Mouse (Mus musculus) lung, postnatal 10 days (tissue): ENCODE measurements at regions not wholly inside any gene's neighbourhood (a gene's known extent, or its start where the extent isn't known, plus 50 kb on each side); places are given as distances from the start of the nearest gene placed in this dataset.
A peak's percentile ranks its signal among the peaks of the same experiment; 100 is the strongest.

Source experiments
- DNase-seq: peaks from one replicate; pipeline ENCODE4 v3.0.0; 2021

DNA sequence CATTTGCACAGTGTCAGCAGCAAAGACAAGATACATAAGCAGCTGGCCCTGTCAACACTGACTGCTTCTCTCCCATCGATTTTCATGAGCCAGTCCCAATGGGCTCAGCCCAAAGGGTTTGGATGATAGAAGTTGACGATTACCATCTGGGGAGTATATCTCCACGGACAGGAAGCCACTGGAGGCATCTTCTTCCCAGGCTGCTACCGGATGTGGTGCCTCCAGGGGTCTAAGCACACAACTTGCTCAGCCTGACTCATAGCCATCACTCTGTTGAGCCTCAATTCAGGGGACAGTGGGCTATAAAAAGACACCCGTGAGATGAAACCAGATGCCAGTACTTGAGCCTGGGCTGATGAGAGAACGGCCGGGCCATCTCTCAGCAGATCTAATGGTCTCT is 71.1 kb upstream of the Hif1a start:
- DNase-seq: peak; percentile 8

DNA sequence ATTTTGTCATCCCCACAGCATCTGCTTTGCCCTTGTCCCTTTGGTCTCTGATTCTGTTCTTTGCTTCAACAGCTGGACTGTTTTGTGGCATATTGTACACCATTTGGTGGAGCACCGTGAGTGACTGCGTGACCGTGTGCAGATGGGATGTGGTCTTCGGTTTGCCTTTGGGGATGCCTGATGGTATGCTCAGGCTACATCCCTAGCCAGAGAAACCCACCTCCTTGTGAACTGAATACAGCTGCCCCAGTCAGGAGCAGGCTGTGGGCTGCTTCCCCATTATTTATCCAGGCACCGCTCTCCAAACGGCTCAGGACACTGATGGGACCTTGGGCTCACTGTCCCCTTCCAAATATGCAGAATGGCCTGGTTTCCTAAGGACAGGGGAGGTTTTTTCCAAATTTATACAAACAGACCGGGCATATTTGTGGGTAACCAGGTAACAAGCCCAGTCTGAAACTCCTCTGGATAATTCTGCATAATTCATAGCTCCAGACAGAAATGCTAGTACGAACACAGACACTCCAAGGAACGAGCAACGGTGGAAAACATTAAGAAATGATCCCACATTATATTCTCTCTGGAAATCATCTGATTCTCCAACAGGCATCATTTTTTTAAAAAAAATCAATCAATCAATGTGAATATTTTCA is 70.5 kb upstream of the Hif1a start:
- DNase-seq: no peak

DNA sequence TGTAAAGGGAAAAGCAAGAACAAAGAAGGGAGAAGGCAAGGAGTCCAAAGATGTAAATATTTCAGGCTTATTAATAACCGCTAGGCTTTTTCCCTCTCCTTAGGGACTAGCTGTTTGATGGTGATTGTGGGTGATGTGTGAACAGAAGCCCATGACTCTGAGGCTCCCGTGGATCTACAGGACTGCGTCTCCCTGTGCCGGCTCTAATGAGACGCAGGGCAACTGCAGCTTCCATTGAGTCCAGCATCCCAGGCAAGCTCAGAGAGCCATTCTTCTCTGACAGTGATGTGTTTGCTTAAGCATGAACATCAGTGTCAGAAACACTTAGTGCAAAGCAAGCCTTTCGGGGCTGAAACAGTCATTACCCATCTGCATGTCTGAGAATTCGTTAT is 70.0 kb upstream of the Hif1a start:
- no peak for DNase-seq

DNA sequence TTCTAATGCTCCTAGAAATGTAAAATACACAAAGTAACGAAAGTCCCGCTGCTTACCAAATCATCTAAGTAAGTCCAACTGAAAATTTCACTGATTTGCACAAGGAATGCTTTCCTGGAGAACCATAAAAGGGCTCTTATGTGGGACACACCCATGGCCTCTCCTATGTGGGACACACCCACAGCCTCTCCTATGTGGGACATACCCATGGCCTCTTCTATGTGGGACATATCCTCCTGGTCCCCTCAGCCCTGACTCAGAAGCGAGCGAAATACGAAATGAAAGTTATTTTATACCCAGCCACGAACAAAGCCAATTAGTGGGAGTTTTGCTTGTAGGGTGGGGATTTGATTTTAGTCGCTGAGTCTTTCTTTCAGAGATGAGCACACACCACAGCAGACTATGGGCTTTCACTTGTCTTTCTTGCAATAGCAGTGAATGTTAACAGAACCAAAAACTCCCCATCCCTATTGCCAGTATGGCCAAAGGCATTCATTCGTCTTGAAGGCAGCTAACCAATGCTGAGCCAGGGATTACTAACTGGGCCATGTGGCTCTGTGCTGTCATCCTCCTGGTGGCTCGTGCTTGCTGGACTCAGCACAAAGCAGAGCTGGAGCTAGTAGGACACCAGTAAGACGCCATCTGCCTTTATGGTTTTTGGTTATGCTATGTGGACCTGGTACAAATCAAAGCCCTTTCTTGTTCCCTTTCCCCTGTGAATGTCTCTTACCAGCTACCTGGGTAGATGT is 69.4 kb upstream of the Hif1a start:
- no peak for DNase-seq

DNA sequence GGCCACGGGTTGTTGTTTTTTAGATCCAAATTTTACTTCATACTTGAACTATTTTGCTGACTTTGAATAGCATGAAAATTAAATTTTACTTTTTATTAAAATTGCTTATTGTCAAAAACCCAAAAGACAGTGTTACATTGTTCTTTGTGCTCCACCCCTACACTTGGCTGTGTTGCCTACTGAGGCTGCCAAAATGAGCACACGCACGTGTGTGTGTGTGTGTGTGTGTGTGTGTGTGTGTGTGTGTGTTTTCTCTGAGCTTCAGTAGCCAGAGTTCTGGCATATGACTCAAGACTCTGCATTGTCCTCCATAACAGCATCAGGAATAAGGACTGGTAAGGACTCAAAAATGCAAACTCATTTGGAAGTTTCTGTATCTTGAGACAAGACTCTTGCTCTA is 68.4 kb upstream of the Hif1a start:
- DNase-seq: no peak

DNA sequence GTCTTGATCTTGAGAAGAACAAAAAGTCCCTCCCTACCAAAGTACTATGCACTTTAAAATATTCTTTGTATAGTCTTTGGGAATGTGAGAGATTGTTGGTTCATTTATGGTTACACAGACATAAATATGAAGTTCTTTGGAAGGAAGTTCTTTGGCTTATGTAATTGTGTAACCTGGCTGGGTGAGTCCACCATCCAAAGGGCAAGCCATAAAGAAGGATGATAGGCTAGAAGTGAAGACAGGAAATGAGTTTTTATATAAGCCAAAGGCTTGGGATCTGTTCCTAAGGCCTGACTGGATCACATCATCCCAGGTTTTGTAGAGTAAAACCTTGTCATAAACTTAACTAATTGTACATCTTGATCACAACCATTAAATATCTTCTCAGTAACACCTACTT is 65.0 kb upstream of the Hif1a start:
- DNase-seq: no peak

DNA sequence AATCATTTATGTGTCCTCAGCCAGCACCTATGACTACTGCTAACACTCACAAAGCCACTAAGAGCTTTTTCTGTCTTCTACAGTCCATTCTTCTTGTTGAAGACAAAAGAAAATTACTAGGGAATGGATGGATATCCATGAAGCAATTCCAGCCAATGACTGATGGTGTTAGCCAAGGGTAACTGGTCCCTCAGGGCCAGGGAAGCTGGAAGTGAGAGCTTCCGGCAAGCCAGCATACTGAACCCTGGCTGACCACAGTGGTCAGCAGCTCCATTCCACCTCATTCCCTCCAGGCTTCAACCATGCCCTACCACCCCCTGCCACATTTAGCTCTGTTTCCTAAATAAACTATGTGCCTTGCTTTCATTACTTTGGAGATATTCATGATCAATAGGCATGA is 64.1 kb upstream of the Hif1a start:
- no peak for DNase-seq

DNA sequence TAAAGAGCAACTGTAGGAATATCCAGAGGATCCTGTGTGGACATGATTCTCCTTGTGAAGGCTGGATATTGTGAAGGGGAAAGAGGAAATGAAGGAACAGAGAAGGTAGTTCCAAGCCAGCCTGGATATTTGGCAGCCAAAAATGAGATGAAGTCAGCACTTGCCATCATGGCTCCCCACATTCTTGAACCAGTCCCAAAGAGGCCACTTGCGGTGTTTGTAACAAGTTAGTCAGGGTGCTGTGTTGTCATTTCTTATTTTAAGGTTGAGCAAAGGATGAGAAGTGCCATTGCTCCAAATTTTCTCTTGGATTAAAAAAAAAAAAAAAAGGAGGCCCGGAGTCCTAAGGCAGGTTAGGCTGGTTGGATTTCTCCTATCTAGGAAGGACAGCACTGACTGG is 63.3 kb upstream of the Hif1a start:
- peak; percentile 32 for DNase-seq

DNA sequence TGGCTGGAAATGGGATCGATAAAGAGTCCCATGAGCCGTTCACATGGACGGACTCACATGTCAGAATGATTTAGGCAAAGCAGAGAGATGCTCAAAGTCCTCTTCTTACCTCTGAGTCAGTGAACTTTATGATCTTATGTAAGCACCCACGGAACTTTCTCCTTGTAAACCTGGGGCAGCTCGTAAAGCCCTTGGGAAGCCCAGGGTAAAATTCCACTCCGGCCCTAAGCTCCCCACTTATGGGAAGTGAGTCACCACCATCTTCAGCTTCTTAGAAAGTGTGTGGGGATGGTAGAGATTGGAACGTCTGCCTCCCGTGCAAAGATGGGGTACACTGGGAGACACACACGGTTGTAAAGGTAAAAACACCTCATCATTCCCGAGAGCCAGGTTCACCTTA is 62.8 kb upstream of the Hif1a start:
- DNase-seq: no peak

DNA sequence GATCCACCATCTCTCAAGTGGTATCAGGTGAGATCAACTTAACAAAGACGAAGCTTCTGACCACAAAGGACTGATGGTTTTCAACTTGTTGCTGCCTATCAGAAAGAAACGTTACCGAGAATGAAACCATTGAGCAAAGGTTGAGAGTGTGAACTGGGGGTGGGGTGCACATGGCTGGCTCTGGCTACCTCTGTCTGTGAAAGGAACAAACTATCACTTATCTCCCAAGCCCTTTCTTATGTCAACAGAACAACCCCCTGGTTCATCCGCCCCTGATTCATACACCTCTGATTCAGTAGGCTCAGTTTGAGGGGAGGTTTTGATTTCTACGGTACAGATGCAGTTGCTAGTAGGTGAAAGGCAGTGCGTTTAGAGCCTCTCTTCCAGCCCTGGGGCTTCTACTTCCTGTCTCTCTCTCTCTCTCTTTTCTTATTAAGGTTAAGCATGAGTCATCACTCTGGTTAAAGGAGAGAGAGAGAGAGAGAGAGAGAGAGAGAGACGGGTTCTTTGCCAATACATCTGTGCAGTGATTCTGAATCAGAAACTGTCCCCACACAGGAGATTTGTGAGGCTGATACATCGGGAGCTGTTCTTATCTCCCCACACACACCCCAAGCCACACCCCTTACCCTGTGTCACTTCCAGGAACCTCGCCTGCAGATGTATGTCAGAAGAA is 59.0 kb upstream of the Hif1a start:
- no peak for DNase-seq

DNA sequence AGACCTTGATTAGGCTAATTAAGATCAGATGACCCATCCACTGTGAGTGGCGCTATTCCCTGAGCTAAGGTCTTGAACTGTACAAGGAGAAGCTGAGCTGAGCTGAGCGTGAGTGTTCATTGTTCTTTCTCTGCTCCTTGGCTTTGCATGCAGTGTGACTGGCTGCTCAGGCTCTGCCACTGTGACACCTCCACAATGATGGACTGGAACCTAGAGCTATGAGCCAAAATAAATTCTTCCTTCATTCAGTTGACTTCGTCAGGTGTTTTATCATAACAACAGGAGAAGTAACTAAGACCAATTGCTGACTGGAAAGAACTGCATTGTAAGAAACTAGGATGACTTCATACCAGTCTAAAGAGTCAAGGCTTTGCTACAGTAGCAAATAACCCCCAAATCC is 56.4 kb upstream of the Hif1a start:
- no peak for DNase-seq

DNA sequence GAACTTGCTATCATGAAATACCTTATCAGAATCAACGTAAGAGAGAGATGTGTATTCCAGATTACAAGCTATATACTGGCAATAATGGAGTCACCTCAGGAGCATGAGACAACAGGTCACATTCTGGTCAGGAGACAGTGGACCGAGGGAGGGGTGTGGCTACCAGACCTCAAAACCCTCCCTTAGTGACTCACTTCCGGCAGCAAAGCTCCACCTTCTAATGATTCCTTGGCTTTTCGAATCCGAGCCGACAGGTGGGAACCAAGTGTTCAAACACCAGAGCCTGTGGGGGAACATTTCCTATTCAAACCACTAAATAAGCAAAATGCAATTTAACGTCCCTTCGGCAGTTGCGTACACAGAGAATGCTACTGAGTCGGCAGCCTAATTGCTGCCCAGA is 54.5 kb upstream of the Hif1a start:
- DNase-seq: peak; percentile 62

DNA sequence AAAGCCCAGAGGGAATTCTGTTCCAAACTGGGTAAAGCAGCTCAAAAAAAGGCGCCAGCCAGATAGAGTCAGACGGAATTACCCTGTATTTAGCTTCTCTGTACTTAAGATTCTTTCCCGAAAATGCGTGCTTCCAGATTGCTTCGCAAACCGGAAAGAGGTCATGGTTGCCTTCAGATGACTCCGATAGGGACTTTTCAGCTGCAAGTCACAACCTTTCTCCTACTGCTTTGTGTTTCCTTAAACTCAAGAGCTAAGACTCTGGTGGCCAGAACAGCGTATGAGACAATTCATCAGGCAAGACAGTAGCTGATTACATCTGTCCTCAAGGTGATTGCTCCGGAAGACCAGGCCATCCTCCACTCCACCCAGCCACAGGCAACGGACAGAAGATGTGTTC is 53.8 kb upstream of the Hif1a start:
- DNase-seq: no peak

DNA sequence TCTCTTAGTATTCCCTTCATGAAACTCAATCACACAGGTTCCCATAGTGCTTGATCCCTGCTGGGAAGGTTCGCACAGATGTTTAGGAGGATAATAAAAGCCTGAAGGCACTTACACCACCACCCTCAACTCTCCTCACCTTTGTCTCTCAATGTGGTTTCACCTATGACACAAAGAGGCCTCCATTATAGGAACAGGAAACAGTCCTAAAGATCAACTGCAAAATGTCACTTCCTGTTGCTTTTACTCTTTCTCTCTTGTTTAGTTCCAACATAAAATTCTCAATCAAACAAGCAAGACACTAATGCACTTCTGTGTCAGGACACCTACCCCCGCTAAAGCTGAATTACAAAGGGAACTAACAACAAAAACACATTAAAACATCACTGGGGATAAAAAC is 50.3 kb upstream of the Hif1a start:
- DNase-seq: no peak
